Mouse (Mus musculus): Measurements from ENCODE around the gene Arfgef2. TPM values are rescaled to one million over a fixed set of nuclear protein-coding genes. Genes with fewer than 3 reads are reported as not detected.

Arfgef2 gene
- total RNA-seq, 1 experiment from 2014 or later: 17.1 TPM

- no peak for ATAC-seq (replicated peaks; ENCODE audit: insufficient number of reproducible peaks, low FRiP score, low TSS enrichment, poor library complexity, severe bottlenecking)
Observed at GRCm38 (mm10) chr2:166841813-166842212, 36.4 kb downstream of the Arfgef2 start.

DNA sequence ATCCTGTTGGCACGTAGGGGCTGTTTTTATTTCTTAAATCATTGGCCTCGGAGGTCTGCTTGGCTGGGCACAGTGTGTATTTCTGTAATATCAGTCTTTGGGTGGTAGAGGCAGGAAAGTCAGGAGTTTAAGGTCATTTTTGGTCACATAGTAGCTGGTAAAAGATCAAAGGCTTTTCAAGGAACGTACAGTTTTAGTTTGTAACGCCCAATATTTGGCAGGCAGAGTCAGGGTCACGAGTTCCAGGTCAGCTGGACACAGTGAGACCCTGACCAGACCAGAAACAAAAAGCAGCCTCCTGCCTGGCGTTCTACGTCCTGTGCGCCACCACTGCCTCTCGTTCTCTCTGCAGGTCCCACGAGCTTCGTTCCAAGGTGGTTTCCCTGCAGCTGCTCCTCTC lies 45.3 kb downstream of the Arfgef2 start:
- no peak for ATAC-seq (replicated peaks; ENCODE audit: insufficient number of reproducible peaks, low FRiP score, low TSS enrichment, poor library complexity, severe bottlenecking)

DNA sequence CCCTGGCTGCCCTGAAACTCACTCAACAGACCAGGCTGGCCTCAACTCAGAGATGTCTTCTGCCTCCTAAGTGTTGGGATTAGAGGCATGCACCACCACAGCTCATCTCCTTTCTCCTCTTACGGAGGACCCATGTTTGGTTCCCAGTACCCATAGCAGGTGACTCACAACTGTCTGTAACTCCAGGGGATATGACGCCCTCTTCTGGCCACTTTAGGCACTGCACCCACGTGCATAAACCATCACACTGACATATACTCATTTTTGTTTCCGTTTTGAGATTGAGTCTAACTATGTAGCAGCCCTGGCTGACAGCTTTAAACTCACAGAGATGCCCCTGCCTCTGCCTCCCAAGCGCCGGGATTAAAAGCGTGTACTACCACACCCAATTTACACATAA lies 46.9 kb downstream of the Arfgef2 start:
- no peak for ATAC-seq (replicated peaks; ENCODE audit: insufficient number of reproducible peaks, low FRiP score, low TSS enrichment, poor library complexity, severe bottlenecking)

DNA sequence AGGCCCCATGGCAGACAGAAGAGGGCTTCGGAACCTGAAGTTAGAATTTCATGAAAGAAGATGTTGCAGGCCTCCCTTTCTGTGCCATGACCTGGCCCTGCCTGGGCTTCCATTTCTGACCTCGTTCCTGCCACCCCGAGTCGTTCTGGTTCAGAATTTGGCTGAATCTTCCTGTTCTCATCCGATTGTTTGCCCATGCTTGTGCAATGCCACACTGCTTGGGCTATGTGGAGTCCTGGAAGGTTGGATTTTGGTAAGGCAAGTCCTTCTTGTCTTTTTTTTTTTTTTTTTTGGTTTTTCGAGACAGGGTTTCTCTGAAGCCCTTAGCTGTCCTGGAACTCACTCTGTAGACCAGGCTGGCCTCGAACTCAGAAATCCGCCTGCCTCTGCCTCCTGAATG lies 50.4 kb downstream of the Arfgef2 start:
- ATAC-seq (replicated peaks; ENCODE audit: insufficient number of reproducible peaks, low FRiP score, low TSS enrichment, poor library complexity, severe bottlenecking): no peak

- ATAC-seq (replicated peaks; ENCODE audit: insufficient number of reproducible peaks, low FRiP score, low TSS enrichment, poor library complexity, severe bottlenecking): no peak
Observed at GRCm38 (mm10) chr2:166856366-166856765, 51.0 kb downstream of the Arfgef2 start.

- ATAC-seq (replicated peaks; ENCODE audit: insufficient number of reproducible peaks, low FRiP score, low TSS enrichment, poor library complexity, severe bottlenecking): no peak
Observed at GRCm38 (mm10) chr2:166857118-166857517, 51.7 kb downstream of the Arfgef2 start.

- no peak for ATAC-seq (replicated peaks; ENCODE audit: insufficient number of reproducible peaks, low FRiP score, low TSS enrichment, poor library complexity, severe bottlenecking)
Observed at GRCm38 (mm10) chr2:166859214-166859613, 53.8 kb downstream of the Arfgef2 start.

DNA sequence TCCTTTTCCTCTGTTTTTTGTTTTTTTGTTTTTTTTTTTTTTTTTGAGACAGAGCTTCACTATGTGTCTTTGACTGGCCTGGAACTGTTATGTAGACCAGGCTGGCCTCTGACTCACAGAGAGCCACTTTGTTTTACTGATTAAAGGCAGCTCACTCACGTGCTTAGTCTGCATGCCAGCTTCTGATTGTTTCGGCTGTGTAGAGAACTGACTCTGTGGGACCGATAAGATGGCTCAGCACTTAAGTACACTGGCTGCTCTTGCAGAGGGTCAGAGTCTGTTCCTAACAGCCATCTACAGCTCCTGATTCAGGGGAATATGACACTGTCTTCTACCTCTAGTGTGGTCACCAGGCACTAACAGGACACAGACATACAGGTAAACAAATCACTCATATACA lies 57.1 kb downstream of the Arfgef2 start:
- ATAC-seq (replicated peaks; ENCODE audit: insufficient number of reproducible peaks, low FRiP score, low TSS enrichment, poor library complexity, severe bottlenecking): no peak

DNA sequence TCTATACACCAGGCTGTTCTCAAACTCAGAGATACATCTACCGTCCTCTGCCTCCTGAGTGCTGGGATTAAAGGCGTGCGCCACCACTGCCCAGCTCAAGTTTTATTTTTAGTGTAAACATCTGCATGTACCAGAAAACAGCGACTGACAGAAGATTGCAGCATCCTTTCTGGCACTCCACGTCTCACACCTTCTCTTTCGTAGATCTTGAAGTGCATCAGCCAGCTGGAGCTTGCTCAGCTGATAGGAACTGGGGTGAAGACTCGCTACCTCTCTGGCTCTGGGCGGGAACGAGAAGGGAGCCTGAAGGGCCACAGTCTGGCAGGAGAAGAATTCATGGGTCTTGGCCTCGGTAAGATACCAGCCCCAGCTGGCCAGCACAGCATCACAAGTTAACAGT lies 60.1 kb downstream of the Arfgef2 start:
- ATAC-seq (replicated peaks; ENCODE audit: insufficient number of reproducible peaks, low FRiP score, low TSS enrichment, poor library complexity, severe bottlenecking): no peak

GRCm38 (mm10) chr2:166870271-166870865 lies 65.0 kb downstream of the Arfgef2 start:
- no peak for ATAC-seq (replicated peaks; ENCODE audit: insufficient number of reproducible peaks, low FRiP score, low TSS enrichment, poor library complexity, severe bottlenecking)

- ATAC-seq (replicated peaks; ENCODE audit: insufficient number of reproducible peaks, low FRiP score, low TSS enrichment, poor library complexity, severe bottlenecking): no peak
Observed at GRCm38 (mm10) chr2:166870899-166871298, 65.5 kb downstream of the Arfgef2 start.

- ATAC-seq (replicated peaks; ENCODE audit: insufficient number of reproducible peaks, low FRiP score, low TSS enrichment, poor library complexity, severe bottlenecking): no peak; the same call in 1 of the 2 replicates
Observed at GRCm38 (mm10) chr2:166874675-166875280, 69.4 kb downstream of the Arfgef2 start.

DNA sequence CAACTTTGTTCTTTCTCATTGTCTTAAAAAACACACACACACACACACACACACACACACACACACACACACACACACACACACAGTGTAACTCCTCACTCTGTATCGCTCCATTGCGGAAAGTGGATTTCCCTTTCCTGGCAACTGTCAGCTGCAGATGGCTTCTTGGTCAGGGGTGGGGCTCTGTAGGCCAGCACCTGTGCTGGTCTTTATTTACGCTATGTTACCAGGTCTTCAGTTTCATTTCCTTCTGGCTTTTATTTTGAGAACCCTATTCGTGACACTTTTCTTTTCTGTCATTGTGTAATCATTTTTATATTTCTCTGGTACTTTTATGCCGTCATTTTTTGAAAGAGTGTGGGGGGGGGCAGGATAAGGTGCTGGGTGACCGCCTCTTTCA lies 70.2 kb downstream of the Arfgef2 start:
- no peak for ATAC-seq (replicated peaks; ENCODE audit: insufficient number of reproducible peaks, low FRiP score, low TSS enrichment, poor library complexity, severe bottlenecking)

GRCm38 (mm10) chr2:166876331-166876730 lies 70.9 kb downstream of the Arfgef2 start:
- no peak; the same call in 1 of the 2 replicates for ATAC-seq (replicated peaks; ENCODE audit: insufficient number of reproducible peaks, low FRiP score, low TSS enrichment, poor library complexity, severe bottlenecking)

DNA sequence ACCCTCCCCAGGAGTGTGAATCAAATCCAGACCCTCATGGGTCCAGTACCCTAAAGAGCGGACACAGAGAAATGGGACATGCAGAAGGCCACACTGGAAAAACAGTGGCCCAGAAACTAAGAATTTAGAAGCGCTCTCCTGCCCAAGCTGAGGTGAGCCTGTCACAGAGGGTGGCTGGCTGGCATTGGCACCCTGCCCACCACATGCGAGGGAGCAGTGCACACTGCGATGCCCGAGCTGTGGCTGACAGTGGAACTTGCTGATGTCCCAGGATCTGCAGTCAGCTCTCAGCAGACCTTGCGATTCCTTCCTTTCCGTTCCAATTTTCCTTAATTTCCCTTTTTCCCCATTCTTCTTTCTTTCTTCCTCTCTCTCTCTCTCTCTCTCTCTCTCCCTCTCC lies 79.7 kb downstream of the Arfgef2 start:
- no peak for ATAC-seq (replicated peaks; ENCODE audit: insufficient number of reproducible peaks, low FRiP score, low TSS enrichment, poor library complexity, severe bottlenecking)

DNA sequence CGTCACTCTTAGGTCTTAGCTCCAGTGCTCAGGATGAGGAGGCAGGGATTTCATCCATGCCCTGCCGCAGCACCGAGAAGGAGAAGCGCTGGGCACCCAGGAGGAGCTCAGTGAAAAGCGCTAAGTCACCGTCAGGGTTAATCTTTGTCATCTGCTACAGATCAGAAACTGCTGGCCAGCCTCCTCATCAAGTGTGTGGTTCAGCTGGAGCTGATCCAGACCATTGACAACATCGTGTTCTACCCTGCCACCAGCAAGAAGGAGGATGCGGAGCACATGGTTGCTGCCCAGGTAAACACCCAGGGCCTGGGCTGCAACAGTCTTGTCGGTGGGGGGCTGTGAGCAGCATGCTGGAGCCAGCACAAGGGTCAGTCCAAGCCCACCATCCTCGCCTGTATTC lies 80.2 kb downstream of the Arfgef2 start:
- ATAC-seq (replicated peaks; ENCODE audit: insufficient number of reproducible peaks, low FRiP score, low TSS enrichment, poor library complexity, severe bottlenecking): no peak

DNA sequence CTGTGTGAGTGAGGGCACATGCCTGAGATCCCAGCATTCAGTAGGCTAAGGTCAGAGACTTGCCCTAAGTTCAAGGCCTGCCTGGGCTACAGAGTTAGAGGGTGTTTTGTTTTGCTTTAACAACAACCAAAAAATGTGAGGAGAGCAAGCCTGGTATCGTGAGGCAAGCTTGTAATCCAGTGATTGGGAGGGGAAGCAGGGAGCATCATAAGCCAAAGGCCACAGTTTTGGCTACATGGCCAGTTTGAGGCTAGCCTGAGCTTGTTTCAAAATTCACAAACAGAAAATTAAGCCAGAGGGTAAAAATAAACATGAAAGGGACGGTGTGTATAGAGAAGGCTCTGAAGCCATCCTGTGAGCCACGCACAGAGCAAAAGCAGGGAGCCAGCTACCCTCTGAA lies 80.8 kb downstream of the Arfgef2 start:
- no peak for ATAC-seq (replicated peaks; ENCODE audit: insufficient number of reproducible peaks, low FRiP score, low TSS enrichment, poor library complexity, severe bottlenecking)

- no peak for ATAC-seq (replicated peaks; ENCODE audit: insufficient number of reproducible peaks, low FRiP score, low TSS enrichment, poor library complexity, severe bottlenecking)
Observed at GRCm38 (mm10) chr2:166887816-166888215, 82.4 kb downstream of the Arfgef2 start.

DNA sequence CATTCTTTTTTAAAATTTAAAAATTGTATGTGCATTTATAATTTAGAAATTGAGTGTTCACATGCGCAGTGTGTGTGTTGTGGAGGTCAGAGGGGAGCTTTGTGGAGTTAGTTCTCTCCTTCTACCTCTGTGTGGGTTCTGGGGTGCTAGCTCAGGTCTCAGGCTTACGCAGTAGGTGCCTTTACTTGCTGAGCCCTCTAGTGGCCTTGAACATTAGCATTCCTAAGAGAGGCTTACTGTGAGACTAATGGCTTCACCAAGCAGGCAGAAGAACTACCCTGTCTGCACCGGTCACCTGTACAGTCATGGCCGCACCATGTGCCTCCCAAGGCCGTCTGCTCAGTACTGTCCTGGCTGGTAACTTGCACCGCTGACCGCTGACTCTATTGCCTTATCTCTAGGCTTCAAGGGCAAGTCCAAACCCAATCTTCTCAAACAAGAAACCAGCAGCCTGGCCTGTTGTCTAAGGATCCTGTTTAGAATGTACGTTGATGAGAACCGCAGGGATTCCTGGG lies 86.0 kb downstream of the Arfgef2 start:
- no peak for ATAC-seq (replicated peaks; ENCODE audit: insufficient number of reproducible peaks, low FRiP score, low TSS enrichment, poor library complexity, severe bottlenecking)

- ATAC-seq (replicated peaks; ENCODE audit: insufficient number of reproducible peaks, low FRiP score, low TSS enrichment, poor library complexity, severe bottlenecking): no peak
Observed at GRCm38 (mm10) chr2:166892158-166892680, 86.8 kb downstream of the Arfgef2 start.

Measured in monocyte, adult 5-6 weeks (primary cell).